Mouse (Mus musculus): ENCODE measurements around the gene Arhgef7. TPM values are rescaled to one million over a fixed set of nuclear protein-coding genes. Genes with fewer than 3 reads are reported as not detected.
A peak's percentile ranks its signal among the peaks of the same experiment; 100 is the strongest.

Gene Arhgef7
- total and polyA plus RNA-seq, 2 experiments, result 12.4 to 15.8 TPM

- H3K79me2 ChIP-seq (ENCODE audit: control insufficient read depth, insufficient read depth, low read length), result peaks cover 25% of the 10 kb centered on the region; the same call in 1 of the 2 replicates
- peaks cover 13% of the 10 kb centered on the region for H3K4me1 ChIP-seq (ENCODE audit: control insufficient read depth, insufficient read depth, low read length)
- H3K27ac ChIP-seq (replicated peaks; ENCODE audit: insufficient read depth, low read depth, low read length), result no peak overlapping the region
- DNase-seq (ENCODE audit: extremely low read depth, low read depth, low spot score), result peak; percentile 71
- H3K27me3 ChIP-seq (ENCODE audit: control insufficient read depth, insufficient read depth, low read length), result no peaks in the 10 kb centered on the region
- no peak overlapping the region for H3K9ac ChIP-seq (ENCODE audit: low read depth, low read length)
- no peaks in the 10 kb centered on the region for H3K36me3 ChIP-seq (ENCODE audit: control insufficient read depth, insufficient read depth, low read length)
- TF ChIP-seq POLR2A (IDR thresholded peaks at IDR 0.05; ENCODE audit: extremely low read depth, insufficient read depth, low read length), result no peak
- no peak for TF ChIP-seq CTCF (IDR thresholded peaks at IDR 0.05; ENCODE audit: low read depth, low read length)
- 43% methylated on average over 6 of the region's 6 CpGs for WGBS
- H3K4me3 ChIP-seq (ENCODE audit: insufficient read depth, low read depth, low read length), result no peak overlapping the region
These were observed 9.6 kb downstream of the Arhgef7 start for GRCm38 (mm10) chr8:11737096-11737495.

- no peaks in the 10 kb centered on the region for H3K27me3 ChIP-seq (ENCODE audit: control insufficient read depth, insufficient read depth, low read length)
- WGBS, result 90% methylated on average over 5 of the region's 5 CpGs
- H3K4me3 ChIP-seq (ENCODE audit: insufficient read depth, low read depth, low read length), result no peak overlapping the region
- DNase-seq (ENCODE audit: extremely low read depth, low read depth, low spot score), result no peak
- H3K79me2 ChIP-seq (ENCODE audit: control insufficient read depth, insufficient read depth, low read length), result peaks cover 37% of the 10 kb centered on the region; the same call in 1 of the 2 replicates
- H3K27ac ChIP-seq (replicated peaks; ENCODE audit: insufficient read depth, low read depth, low read length), result no peak overlapping the region
- TF ChIP-seq CTCF (IDR thresholded peaks at IDR 0.05; ENCODE audit: low read depth, low read length), result no peak
- TF ChIP-seq POLR2A (IDR thresholded peaks at IDR 0.05; ENCODE audit: extremely low read depth, insufficient read depth, low read length), result no peak
- peaks cover 13% of the 10 kb centered on the region for H3K4me1 ChIP-seq (ENCODE audit: control insufficient read depth, insufficient read depth, low read length)
- H3K36me3 ChIP-seq (ENCODE audit: control insufficient read depth, insufficient read depth, low read length), result no peaks in the 10 kb centered on the region
- H3K9ac ChIP-seq (ENCODE audit: low read depth, low read length), result no peak overlapping the region
These were observed 11.6 kb downstream of the Arhgef7 start for GRCm38 (mm10) chr8:11739082-11739481.

GRCm38 (mm10) chr8:11740857-11741256 is 13.3 kb downstream of the Arhgef7 start:
- Histone ChIP-seq H3K27ac (replicated peaks; ENCODE audit: insufficient read depth, low read depth, low read length) (peak overlapping the region; percentile 18; the same call in 1 of the 2 replicates), H3K4me3 (ENCODE audit: insufficient read depth, low read depth, low read length) (no peak overlapping the region), H3K36me3 (ENCODE audit: control insufficient read depth, insufficient read depth, low read length) (no peaks in the 10 kb centered on the region), H3K9ac (ENCODE audit: low read depth, low read length) (no peak overlapping the region), H3K27me3 (ENCODE audit: control insufficient read depth, insufficient read depth, low read length) (no peaks in the 10 kb centered on the region), H3K79me2 (ENCODE audit: control insufficient read depth, insufficient read depth, low read length) (peaks cover 28% of the 10 kb centered on the region; the same call in 1 of the 2 replicates), H3K4me1 (ENCODE audit: control insufficient read depth, insufficient read depth, low read length) (peaks cover 17% of the 10 kb centered on the region)
- TF ChIP-seq CTCF (IDR thresholded peaks at IDR 0.05; ENCODE audit: low read depth, low read length) (no peak), POLR2A (IDR thresholded peaks at IDR 0.05; ENCODE audit: extremely low read depth, insufficient read depth, low read length) (no peak)
- WGBS, result 42% methylated on average over 2 of the region's 2 CpGs
- DNase-seq (ENCODE audit: extremely low read depth, low read depth, low spot score), result peak; percentile 88

GRCm38 (mm10) chr8:11743580-11743979 is 16.1 kb downstream of the Arhgef7 start:
- WGBS, result 80% methylated on average over 10 of the region's 10 CpGs
- Histone ChIP-seq H3K9ac (ENCODE audit: low read depth, low read length) (no peak overlapping the region), H3K36me3 (ENCODE audit: control insufficient read depth, insufficient read depth, low read length) (no peaks in the 10 kb centered on the region), H3K4me1 (ENCODE audit: control insufficient read depth, insufficient read depth, low read length) (peaks cover 29% of the 10 kb centered on the region), H3K27ac (replicated peaks; ENCODE audit: insufficient read depth, low read depth, low read length) (no peak overlapping the region), H3K27me3 (ENCODE audit: control insufficient read depth, insufficient read depth, low read length) (no peaks in the 10 kb centered on the region), H3K79me2 (ENCODE audit: control insufficient read depth, insufficient read depth, low read length) (peaks cover 36% of the 10 kb centered on the region), H3K4me3 (ENCODE audit: insufficient read depth, low read depth, low read length) (no peak overlapping the region)
- no peak for TF ChIP-seq CTCF (IDR thresholded peaks at IDR 0.05; ENCODE audit: low read depth, low read length)
- TF ChIP-seq POLR2A (IDR thresholded peaks at IDR 0.05; ENCODE audit: extremely low read depth, insufficient read depth, low read length), result no peak
- DNase-seq (ENCODE audit: extremely low read depth, low read depth, low spot score), result no peak

- DNase-seq (ENCODE audit: extremely low read depth, low read depth, low spot score), result peak; percentile 86
- H3K27me3 ChIP-seq (ENCODE audit: control insufficient read depth, insufficient read depth, low read length), result no peaks in the 10 kb centered on the region
- TF ChIP-seq CTCF (IDR thresholded peaks at IDR 0.05; ENCODE audit: low read depth, low read length), result no peak
- TF ChIP-seq POLR2A (IDR thresholded peaks at IDR 0.05; ENCODE audit: extremely low read depth, insufficient read depth, low read length), result no peak
- no peak overlapping the region for H3K9ac ChIP-seq (ENCODE audit: low read depth, low read length)
- WGBS, result 32% methylated on average over 11 of the region's 11 CpGs
- H3K4me1 ChIP-seq (ENCODE audit: control insufficient read depth, insufficient read depth, low read length), result peaks cover 23% of the 10 kb centered on the region
- H3K4me3 ChIP-seq (ENCODE audit: insufficient read depth, low read depth, low read length), result no peak overlapping the region
- no peaks in the 10 kb centered on the region for H3K36me3 ChIP-seq (ENCODE audit: control insufficient read depth, insufficient read depth, low read length)
- peaks cover 37% of the 10 kb centered on the region for H3K79me2 ChIP-seq (ENCODE audit: control insufficient read depth, insufficient read depth, low read length)
- H3K27ac ChIP-seq (replicated peaks; ENCODE audit: insufficient read depth, low read depth, low read length), result peak overlapping the region; percentile 75
These were observed 19.5 kb downstream of the Arhgef7 start for GRCm38 (mm10) chr8:11746850-11747600.

GRCm38 (mm10) chr8:11749472-11749871 is 22.0 kb downstream of the Arhgef7 start:
- H3K4me3 ChIP-seq (ENCODE audit: insufficient read depth, low read depth, low read length), result no peak overlapping the region
- H3K9ac ChIP-seq (ENCODE audit: low read depth, low read length), result no peak overlapping the region
- no peaks in the 10 kb centered on the region for H3K27me3 ChIP-seq (ENCODE audit: control insufficient read depth, insufficient read depth, low read length)
- 52% methylated on average over 6 of the region's 6 CpGs for WGBS
- no peak for TF ChIP-seq CTCF (IDR thresholded peaks at IDR 0.05; ENCODE audit: low read depth, low read length)
- no peak for TF ChIP-seq POLR2A (IDR thresholded peaks at IDR 0.05; ENCODE audit: extremely low read depth, insufficient read depth, low read length)
- H3K4me1 ChIP-seq (ENCODE audit: control insufficient read depth, insufficient read depth, low read length), result peaks cover 40% of the 10 kb centered on the region
- DNase-seq (ENCODE audit: extremely low read depth, low read depth, low spot score), result no peak
- peaks cover 25% of the 10 kb centered on the region for H3K79me2 ChIP-seq (ENCODE audit: control insufficient read depth, insufficient read depth, low read length)
- H3K27ac ChIP-seq (replicated peaks; ENCODE audit: insufficient read depth, low read depth, low read length), result no peak overlapping the region
- no peaks in the 10 kb centered on the region for H3K36me3 ChIP-seq (ENCODE audit: control insufficient read depth, insufficient read depth, low read length)

Measured in liver, adult 2 months (tissue).